Mouse (Mus musculus) spleen, adult 12 weeks (tissue): ENCODE results near the gene Sipa1.

Source experiments
- DNase-seq: peaks from one replicate; pipeline ENCODE4 v3.0.0; 2022; ENCODE audit warnings: low spot score

The Sipa1 gene

DNA sequence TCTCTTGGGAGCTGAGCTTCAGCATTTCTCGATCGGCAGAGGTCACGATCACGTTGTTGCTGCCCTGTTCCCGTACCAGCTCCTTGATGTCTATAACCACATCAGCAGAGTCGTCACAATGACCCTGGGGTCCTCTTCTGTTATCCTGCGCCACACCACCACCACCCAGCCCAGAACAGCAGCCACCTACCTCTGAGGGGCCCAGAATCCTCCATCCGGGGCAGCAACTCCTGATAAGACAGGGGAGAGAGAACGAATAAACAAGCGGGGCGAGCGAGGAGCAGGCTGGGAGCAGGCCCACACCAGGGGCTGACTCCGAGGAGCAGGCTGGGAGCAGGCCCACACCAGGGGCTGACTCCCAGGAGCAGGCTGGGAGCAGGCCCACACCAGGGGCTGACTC, 22.9 kb upstream of the Sipa1 start:
- DNase-seq: no peak

DNA sequence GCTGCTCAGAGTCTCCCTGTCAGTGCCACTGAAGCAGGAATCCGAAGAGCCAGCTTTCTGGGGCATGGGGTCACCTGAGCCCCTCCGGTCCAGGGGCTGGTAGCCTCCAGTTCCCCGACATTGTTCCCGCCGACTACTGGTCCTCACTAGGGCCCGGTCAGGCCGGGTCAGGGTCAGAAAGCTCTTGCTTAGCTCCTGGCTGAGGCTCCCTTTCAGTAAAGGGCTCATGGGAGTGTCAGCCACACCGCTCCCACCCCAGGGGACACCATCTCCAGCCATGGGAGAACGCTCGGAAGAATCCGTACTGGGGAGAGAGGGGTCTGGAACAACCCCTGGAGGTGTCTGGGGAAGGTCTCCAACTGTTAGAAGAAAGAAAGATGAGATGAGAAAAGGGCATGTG, 22.4 kb upstream of the Sipa1 start:
- DNase-seq: no peak

DNA sequence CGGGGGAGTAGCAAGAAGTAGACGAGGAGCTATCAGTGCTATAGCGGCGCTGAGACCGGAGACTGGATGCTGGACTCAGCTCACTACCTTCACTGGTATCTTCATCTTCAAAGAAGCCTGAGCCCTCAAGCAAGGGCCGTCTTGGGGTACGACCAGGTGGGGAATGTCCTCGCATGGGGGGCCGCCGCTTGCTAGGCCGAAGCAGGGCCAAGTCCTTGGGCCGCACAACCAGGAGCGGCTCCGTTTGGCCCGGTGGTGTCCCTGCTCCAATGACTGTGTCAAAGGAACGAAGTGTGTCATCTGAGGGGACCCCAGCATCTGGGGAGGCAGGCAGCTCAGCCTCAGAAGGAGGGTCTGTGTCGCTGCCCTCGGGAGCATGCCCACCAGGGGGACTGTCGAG, 21.9 kb upstream of the Sipa1 start:
- DNase-seq: no peak

DNA sequence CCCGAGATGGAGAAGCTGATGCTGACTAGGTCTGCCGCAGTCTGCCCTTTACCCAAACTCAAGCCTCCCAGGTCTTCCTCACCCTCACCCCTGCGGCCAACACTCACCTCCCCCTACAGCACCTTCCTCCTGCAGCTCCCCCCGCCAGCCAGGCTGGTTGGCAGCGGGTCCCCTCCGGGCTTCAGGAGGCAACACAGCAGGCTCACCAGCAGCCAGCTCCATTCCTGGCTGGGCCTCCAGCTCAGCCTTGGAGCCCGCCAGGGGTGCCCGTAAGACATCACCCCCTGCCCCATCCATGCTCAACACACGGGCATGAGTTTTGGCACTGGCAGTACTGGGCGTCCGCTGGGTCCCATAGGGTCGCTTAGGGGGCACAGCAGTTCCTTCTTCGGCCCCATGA, 21.5 kb upstream of the Sipa1 start:
- DNase-seq: no peak

DNA sequence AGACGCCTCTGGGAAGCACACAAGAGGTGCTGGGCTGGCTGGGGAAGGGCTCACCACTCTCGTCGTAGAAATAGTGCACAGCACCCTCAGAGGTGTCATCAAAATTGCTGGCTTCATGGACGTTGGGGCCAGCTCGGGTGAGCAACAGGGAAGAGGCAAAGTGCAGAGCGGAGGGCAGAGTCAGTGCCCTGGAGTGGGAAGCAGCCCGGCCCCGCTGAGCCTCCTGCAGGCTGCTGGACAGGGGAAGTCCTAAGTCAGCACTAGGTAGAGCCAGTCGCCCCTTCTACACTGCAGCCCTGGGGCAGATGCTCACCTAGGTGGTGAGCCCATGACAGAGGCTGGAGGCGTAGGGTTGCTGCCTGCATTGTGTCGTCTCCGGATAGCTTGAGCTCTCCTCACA, 20.7 kb upstream of the Sipa1 start:
- no peak for DNase-seq

DNA sequence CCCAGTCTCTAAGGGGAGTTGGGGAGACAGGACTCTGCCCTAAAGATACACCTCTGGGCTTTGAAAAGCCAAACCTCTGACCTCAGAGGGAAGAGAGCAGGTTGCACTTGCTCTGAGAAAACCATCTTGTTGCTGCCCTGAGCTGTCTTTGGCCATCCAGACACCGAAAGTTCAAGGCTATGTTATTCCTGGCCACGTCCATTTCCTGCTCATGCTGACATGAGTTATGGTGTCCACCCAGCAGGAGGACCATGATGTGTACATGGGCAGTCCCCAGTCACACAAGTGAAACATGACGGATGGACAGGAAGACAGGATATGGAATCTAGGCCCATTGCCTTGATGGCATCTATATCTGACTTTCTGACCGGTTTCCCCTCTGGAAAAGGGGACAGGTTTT, 16.9 kb upstream of the Sipa1 start:
- DNase-seq: no peak

DNA sequence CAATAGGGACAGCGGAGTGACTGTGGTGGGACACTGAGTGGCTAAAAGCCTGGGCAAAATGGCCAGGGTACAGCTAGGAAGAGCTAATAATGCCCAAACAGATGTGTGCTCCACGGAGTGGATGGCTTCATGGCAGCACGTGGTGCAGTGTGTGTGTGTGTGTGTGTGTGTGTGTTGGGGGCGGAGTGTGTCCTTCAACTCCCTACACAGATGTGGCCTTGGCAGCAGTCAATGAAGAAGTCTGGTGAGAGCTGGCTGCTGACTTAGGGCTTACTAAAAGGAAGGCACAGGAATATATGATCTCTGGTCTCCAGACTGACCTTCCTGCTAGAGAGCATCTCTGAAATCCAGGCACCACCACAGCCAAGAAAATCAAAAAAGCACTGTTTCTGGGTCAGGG, 4.9 kb upstream of the Sipa1 start:
- DNase-seq: no peak

DNA sequence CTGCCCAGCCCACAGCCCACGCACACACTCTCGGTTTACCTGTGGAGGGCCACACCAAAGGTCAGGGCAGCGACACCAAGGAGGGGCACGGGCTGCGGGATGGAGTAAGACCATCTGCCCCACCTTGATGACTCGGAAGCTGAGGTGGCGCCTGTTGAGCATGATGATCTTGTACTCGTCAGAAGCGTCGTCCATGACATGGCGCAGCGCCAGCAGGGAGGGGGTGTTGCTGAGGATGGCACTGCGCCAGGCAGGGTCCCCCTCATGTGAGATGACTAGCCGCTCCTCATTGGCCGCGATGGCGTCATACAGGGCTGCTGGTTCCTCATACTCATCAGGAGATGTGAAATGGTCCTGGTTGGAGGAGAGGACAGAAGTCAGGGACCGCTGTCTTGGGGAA, 2.9 kb upstream of the Sipa1 start:
- DNase-seq: no peak

DNA sequence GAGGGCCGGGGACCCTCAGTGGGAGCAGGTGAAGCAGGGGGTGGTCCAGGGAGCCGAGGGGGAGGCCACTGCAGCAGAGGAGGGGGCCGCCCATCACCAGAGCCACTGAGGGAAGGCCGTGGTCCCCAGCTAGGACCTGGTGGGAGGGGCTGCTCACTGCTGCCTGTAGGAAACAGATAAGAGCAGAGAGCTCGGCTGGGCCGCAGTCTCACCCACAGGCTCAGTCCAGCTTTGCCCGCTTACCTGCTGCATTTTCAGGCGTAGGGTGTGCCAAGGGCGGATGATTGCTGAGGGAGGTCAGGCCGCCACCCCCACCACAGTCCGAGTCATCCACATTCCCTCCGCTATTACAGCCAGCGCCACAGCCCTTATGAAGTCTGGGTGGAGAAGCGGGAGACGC, 2.0 kb upstream of the Sipa1 start:
- peak; percentile 73 for DNase-seq

DNA sequence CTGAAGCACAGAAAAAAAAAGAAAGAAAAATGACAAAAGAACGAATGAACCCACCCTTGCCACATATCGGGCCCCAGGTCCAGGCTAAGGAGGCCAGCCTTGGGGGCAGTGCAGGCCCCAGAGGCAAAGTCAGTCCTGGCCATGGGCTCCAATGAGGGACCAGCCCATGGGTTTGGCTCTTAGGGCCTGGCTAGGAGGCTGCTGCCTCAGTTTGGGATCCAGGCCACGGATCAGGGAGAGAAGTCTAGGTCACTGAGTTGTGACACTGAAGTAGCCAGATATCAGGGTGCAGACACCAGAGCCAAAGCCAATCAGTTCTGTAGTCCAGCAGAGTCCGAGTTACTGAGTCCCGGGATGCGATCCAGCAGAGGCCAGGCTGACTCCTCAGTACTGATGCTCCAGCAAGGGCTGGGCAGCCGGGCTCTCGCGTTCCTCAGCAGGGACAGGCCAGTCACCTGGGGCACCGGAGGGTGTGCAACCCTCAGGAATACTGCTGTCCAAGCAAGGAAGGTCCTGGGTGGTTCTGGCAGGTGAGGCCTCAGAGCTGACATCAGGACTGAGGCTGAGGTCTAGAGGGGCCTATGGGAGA, 1.3 kb upstream of the Sipa1 start:
- no peak for DNase-seq

DNA sequence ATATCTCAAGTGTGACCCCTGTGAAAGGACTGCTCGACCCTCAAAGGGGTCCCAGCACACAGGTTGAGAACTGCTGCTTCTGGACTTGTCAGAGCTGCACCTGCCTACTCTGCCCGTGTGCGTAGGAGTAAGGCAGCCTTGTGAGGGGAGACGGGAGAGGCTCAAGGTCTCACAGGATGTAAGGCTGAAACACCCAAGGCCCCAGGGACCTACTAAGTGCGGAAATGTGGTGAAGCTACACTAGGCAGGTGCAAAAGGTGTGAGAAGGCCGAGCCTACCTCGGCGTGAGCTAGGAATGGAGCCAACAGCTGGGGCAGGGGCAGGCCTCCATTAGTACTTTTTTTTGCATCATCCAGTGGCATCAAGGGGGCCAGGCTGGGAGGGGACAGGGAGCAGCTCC, 1.2 kb downstream of the Sipa1 start:
- DNase-seq: peak; percentile 40

DNA sequence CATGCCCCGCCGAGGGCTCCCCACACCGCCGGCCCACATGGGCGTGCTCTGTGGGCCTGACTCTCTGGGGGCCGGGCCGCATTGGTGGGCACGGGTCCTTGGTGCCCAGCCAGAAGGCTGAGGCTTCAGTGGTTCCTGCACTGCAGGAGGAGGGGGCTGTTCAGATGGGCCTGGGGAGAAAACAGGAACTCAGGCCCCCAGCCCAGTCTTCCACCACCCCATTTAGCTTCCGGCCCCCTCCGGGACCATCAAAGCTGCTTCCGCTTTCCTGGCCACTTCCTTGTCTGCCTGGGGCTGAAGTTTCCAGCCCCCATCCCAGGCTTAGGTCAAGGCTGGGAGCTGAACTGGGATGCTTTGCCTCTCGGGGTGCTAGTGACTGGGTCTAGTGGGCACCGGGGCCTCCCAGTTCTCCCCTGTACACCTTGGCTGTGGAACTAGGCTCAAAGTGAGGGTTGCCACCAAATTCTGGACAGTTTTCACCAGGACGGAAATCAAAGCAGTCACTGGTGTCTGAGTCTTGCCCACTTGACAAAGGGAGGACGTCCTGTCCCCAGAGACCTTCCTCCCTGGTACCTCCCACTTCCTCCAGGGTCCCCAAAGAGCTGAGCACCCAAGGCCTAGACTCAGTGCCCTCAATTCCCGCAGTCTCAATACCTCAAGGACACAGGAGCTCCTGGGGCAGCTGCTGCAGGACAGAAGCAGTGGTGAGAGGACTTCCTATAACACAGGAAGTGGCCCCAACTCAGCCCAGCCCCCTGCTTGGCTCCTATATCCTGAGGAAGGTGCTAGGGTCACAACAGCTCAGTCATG, 2.4 kb downstream of the Sipa1 start:
- DNase-seq: peak; percentile 33

DNA sequence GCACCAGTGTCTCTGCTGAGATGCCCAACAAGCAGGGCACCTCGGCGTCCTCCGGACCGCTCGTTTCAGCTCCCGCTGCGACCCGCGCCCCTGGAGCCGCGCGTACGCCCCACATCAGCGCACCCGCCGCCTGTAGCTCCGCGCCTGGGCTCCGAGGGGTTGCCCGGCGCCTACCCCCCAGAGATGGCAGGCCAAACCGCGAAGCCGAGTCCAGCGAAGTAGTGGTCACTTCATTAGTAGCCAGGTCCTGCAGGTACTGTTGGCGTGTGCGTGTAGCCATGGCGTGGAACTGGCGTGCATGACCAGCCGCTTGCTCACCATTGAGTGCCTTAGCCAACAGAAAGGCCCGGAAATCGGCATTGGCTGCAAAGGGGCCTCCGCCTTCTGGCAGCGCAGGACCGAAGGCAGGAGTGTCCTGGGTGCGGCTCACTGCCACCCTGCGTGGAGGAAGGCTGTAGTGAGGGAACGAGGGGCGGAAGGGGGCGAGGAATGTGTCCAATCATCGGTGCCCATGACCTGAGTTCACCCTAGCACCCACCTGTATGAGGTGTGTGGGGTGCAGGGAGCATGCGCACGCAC, 8.7 kb downstream of the Sipa1 start:
- no peak for DNase-seq

DNA sequence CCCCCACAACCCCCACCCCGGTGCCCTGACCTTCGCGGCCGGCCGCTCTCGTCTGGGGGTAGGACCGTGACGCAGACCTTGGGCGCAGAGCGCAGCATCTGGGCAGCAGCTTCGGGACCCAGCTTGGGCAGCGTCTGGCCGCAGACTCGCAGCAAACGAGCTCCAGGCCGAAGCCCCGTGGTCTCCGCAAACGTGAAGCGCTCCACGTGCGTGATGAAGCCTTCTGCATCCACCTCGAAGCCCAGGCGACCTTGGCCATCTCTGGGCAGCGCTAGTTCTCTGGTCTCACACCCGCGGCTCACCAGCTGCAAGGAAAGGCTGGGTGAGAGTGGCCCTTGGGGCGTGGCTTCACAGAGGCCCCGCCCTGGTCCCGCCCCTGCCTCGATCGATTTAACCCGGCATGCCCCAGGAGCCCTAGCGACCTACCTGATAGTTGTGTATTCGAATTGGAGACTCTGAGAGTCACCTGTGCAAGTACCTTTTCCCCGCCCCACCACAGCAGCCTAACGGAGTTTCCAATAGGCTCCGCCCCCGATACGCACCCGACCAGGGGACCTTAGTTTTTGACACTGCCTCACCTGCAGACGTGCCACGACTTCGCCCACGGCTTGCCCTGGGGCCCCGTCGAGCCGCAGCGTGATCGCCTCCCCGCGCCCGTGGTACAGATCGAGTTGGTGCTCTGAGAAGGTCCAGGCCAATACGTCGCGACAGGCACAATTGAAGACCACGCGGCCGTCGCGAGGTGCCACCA, 9.4 kb downstream of the Sipa1 start:
- no peak for DNase-seq

DNA sequence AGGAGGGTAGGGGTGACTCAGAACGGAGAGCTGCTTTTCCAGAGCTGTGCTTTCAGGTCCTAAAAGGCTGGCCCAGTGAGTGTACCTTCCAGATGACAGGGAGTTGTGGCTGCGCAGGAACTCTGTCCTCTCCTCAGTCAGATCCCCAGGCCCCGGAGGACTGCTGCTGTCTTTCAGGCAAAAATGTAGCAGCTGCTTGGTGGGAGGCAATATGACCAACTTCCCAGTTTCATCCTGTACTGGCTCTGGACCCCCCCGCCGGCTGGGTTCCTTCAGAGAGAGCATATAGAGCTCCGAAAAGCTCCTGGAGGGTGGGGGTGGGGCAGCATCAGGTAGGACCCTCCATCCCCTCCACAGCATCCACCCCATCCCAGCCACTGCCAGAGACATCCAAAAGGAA, 10.9 kb downstream of the Sipa1 start:
- DNase-seq: no peak

DNA sequence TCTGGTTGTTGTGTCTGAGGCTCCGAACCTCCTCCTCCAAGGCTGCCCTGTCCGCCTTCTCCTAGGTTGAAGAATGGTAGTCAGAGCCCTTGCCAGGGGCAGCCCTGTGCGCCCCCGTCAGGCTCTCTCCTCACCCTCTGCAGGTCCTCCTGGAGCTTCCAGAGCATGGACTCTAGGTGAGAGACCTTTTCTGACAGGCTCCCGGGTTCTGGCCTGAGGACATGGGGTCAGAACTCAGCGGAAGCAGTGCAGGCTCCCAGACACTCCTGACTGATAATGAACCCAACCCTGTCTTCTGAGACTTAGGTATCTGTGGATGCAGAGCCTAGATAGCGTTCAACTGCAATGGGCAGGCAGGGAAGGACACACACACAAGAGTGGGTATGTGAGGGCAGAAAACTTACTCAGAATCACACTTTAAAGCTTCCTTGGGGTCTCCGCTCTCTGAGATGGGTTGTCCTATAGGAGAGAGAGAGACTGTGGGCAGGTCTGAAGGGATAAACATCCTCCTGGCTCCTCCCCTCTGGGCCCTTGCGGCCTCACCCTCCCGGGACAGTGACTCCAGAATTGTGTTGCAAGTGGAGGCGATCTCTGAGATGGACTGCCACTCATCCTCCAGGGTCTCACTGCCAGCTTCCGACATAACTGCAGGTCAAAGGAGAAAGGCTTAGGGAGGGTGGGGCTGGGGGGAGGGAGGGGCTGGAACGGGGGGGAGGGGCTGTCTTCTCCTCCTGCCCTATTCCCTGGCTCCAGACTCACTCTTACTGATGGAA, 11.8 kb downstream of the Sipa1 start:
- DNase-seq: no peak

DNA sequence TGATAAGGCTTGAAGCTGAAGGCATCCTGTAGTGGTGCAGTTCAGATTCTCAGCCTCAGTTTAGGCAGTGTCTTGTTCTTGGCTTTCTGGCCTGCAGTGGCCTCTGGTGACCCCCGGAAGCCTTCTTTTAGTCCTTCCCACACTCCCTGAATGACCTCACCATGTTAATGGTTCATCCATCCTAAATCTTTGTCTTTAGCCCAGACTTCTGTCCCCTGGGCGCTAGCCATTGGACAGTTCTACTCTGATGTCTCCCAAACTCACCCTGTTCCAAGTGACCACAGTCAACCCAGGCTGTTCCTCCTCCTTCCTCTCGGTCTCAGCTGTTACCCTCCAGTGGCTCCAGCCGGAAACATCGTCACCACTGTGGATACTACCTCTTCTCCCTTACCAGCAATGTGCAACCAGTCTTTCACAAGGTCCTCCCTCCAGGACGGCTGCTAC, 14.2 kb downstream of the Sipa1 start:
- no peak for DNase-seq

DNA sequence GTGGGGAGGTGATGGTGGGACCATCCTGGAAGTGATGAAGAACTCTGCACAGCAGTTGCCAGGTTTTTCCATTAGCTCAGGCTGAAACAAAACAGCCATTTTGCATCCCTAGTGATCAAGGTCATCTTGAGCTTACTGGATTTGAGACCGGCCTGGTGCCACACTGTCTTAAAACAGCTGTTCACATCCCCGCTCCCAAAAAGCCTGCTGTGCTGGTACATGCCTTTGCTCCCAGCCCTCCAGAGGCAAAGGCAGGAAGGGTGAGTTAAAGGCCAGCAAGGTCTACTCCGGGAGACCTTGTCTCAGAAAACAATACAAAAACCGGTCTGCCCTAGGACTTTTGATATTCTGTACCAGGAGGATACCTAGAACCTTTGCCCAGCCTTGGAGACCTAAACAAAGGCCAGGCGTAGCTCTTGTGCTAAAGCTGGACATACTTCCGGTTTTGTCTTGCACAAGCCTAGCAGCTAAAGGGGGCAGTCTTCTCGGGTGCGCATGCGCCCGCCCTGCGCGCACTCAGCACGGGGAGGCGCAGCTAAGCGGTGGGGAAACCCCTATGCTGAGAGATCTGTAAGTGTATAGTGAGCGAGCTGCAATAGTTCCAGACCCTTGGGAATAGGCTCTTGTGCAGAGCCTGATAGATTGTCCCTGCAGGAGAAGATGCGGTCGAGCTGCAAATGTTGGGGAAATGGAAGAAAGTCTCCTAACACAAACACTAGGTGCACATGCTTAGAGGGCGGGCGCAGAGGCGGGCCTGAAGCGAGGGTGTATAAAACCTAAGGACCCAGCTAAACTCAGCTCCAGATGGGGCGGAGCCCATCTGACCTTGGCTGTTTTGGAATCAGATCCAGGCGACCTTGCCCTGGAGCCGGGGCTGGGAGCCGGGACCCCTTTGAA, 14.9 kb downstream of the Sipa1 start:
- DNase-seq: peak; percentile 67

DNA sequence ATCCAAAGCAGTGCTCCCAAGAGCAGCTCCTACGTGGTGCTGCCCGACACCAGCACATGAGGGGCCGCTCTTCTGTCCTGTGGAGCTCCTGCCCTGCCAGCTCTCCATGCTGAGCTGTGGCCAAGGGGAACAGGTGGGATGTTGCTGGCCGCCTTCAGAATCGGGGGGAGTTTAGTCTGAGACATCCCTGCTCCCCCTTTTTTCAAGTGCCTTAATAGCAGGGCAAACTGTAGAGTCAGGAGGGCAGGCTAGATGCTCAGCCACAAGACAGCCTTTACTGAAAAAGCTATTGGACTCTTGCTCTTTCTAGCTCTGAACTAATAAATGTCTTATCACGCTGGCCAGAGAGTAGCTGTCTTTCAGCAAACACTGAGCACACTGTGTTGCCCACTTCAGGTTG, 15.7 kb downstream of the Sipa1 start:
- DNase-seq: no peak

DNA sequence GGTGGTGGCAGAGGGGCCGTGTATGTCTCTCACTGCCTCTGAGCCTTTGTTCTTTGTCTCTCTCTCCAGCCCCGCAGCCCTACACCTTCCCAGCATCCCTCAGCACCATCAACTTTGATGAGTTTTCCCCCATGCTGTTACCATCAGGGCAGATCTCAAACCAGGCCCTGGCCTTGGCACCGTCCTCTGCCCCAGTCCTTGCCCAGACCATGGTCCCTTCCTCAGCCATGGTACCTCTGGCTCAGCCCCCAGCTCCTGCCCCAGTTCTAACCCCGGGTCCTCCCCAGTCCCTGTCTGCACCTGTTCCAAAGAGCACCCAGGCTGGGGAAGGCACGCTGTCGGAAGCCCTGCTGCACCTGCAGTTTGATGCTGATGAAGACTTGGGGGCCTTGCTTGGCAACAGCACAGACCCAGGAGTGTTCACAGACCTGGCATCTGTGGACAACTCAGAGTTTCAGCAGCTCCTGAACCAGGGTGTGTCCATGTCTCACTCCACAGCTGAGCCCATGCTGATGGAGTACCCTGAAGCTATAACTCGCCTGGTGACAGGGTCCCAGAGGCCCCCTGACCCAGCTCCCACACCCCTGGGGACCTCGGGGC, 16.7 kb downstream of the Sipa1 start:
- no peak for DNase-seq

DNA sequence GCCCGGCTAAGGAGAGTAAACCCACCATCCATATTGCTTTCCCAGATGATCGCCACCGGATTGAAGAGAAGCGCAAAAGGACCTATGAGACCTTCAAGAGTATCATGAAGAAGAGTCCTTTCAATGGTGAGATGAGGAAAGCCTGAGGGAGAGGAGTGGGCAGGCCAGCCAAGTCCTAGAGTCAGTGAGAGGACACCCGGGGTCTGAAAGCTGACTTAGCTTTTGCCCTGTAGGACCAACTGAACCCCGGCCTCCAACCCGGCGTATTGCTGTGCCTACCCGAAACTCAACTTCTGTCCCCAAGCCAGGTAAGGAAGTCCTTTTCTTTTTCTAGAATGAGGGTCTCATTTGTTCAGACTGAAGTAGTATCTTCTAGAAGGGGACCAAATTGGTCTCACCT, 18.2 kb downstream of the Sipa1 start:
- DNase-seq: no peak
